Mouse (Mus musculus): Measurements from ENCODE around the gene Dusp2. TPM values are rescaled to one million over a fixed set of nuclear protein-coding genes. Genes with fewer than 3 reads are reported as not detected.

Gene Dusp2
- polyA plus RNA-seq, 1 experiment from 2014 or later = 5.6 TPM

DNA sequence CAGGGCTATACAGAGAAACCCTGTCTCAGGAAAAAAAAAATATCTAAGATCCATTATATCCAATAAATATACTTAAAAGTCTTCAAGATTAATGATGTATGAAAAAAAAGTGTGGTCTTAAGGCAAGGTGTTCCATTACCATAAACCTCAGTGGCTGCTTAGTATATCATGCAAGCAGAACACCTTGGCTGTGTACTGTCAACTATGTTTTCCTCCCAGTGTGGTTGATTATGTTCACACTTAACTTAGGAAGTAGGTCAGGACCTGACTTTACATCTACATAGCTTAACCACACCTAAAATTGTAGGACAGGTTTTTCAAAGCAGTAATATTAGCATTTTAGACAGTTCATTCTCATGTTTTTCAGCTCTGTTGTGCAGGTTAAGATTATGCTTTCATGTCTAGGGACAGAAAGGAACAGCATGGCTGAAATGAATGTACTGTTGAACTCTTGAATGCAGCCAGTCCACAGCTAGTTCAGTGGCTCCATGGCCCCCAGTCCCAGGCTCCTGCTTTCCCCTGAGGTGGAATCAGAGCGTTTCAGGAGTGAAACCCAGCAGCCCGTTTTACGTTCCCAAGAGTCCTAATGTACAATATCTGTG is 31.2 kb upstream of the Dusp2 start:
- H3K9me3 ChIP-seq (ENCODE audit: low read length) = no peaks in the 10 kb centered on the region
- peaks cover 9% of the 10 kb centered on the region for H3K36me3 ChIP-seq (replicated peaks; ENCODE audit: insufficient read depth, low read length)
- DNase-seq (no peak), ATAC-seq (no peak)
- TF ChIP-seq EP300 (IDR thresholded peaks at IDR 0.05; ENCODE audit: low read depth) = no peak
- WGBS (ENCODE audit: insufficient replicate concordance) = 82% methylated on average over 3 of the region's 3 CpGs
- no peak overlapping the region for H3K27ac ChIP-seq (ENCODE audit: low read depth)
- H3K4me1 ChIP-seq (ENCODE audit: insufficient read depth) = 0 out of 2 replicates have a peak, but pooled peaks cover 3% of the 10 kb centered on the region
- H3K27me3 ChIP-seq (ENCODE audit: insufficient read depth, low read length) = no peaks in the 10 kb centered on the region
- H3K4me3 ChIP-seq (ENCODE audit: low read depth, low read length) = no peak overlapping the region
- no peak overlapping the region for H3K4me2 ChIP-seq (ENCODE audit: low read depth, low read length)
- no peak overlapping the region for H3K9ac ChIP-seq (replicated peaks)

- Histone ChIP-seq H3K4me3 (ENCODE audit: low read depth, low read length) (no peak overlapping the region), H3K4me2 (ENCODE audit: low read depth, low read length) (no peak overlapping the region), H3K27ac (ENCODE audit: low read depth) (no peak overlapping the region), H3K4me1 (ENCODE audit: insufficient read depth) (0 out of 2 replicates have a peak, but pooled peaks cover 8% of the 10 kb centered on the region), H3K27me3 (ENCODE audit: insufficient read depth, low read length) (no peaks in the 10 kb centered on the region), H3K36me3 (replicated peaks; ENCODE audit: insufficient read depth, low read length) (no peaks in the 10 kb centered on the region), H3K9me3 (ENCODE audit: low read length) (no peaks in the 10 kb centered on the region), H3K9ac (replicated peaks) (no peak overlapping the region)
- ATAC-seq (no peak), DNase-seq (no peak)
- no peak for TF ChIP-seq EP300 (IDR thresholded peaks at IDR 0.05; ENCODE audit: low read depth)
- peak; percentile 61 for TF ChIP-seq CTCF (IDR thresholded peaks at IDR 0.05; ENCODE audit: low read depth)
Measured at GRCm38 (mm10) chr2:127306123-127306522, 29.8 kb upstream of the Dusp2 start.

DNA sequence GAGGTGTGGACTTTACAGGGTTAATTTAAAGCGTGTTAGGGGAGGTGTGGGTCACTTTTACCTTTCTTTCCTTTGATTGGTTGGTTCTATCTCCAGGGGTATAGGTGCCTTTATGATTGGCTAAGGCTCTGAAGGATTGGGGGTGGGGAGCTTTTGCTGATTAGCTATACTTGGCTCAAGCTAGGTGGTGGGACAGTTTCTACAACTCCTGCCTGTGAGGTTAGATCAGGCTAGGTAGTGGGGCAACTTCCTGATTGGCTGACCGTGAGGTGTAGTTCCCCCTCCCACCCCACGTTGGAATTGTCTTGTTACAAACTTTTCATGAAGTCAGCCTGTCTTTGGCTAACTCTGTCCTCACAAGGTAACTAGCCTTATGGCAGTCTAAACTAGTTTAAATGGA is 28.8 kb upstream of the Dusp2 start:
- ATAC-seq (no peak), DNase-seq (no peak)
- WGBS (ENCODE audit: insufficient replicate concordance) = 40% methylated on average over 3 of the region's 3 CpGs
- Histone ChIP-seq H3K9me3 (ENCODE audit: low read length) (0 out of 2 replicates have a peak, but pooled peaks cover 2% of the 10 kb centered on the region), H3K9ac (replicated peaks) (no peak overlapping the region), H3K27me3 (ENCODE audit: insufficient read depth, low read length) (no peaks in the 10 kb centered on the region), H3K4me2 (ENCODE audit: low read depth, low read length) (no peak overlapping the region), H3K4me3 (ENCODE audit: low read depth, low read length) (no peak overlapping the region), H3K27ac (ENCODE audit: low read depth) (no peak overlapping the region), H3K4me1 (ENCODE audit: insufficient read depth) (0 out of 2 replicates have a peak, but pooled peaks cover 5% of the 10 kb centered on the region), H3K36me3 (replicated peaks; ENCODE audit: insufficient read depth, low read length) (no peaks in the 10 kb centered on the region)
- TF ChIP-seq EP300 (IDR thresholded peaks at IDR 0.05; ENCODE audit: low read depth) (no peak), CTCF (IDR thresholded peaks at IDR 0.05; ENCODE audit: low read depth) (no peak)

DNA sequence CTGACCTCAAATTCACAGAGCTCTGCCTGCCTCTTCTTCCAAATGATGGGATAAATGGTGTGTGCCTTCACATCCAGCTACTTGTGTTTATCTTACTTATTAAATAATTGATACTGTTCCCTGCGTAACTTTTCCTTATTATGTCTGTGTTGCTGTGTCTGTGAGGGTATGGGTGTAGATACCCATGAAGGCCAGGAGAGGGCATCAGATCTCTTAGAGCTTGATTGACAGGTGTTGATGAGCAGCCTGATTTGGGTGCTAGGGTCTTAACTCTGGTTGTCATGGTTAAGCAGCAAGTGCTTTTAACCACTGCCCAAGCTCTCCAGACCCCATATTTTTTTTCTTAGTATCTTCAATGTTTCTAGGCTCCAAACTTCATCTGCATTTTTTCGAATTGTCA is 27.3 kb upstream of the Dusp2 start:
- Histone ChIP-seq H3K27ac (ENCODE audit: low read depth) (no peak overlapping the region), H3K9ac (replicated peaks) (no peak overlapping the region), H3K4me1 (ENCODE audit: insufficient read depth) (0 out of 2 replicates have a peak, but pooled peaks cover 5% of the 10 kb centered on the region), H3K27me3 (ENCODE audit: insufficient read depth, low read length) (no peaks in the 10 kb centered on the region), H3K9me3 (ENCODE audit: low read length) (0 out of 2 replicates have a peak, but pooled peaks cover 2% of the 10 kb centered on the region), H3K4me2 (ENCODE audit: low read depth, low read length) (no peak overlapping the region), H3K4me3 (ENCODE audit: low read depth, low read length) (no peak overlapping the region), H3K36me3 (replicated peaks; ENCODE audit: insufficient read depth, low read length) (no peaks in the 10 kb centered on the region)
- ATAC-seq (no peak), DNase-seq (no peak)
- WGBS (ENCODE audit: insufficient replicate concordance) = 89% methylated on average over 2 of the region's 2 CpGs
- TF ChIP-seq EP300 (IDR thresholded peaks at IDR 0.05; ENCODE audit: low read depth) = no peak
- peak; percentile 73 for TF ChIP-seq CTCF (IDR thresholded peaks at IDR 0.05; ENCODE audit: low read depth)

GRCm38 (mm10) chr2:127310246-127310645 is 25.7 kb upstream of the Dusp2 start:
- Histone ChIP-seq H3K9me3 (ENCODE audit: low read length) (0 out of 2 replicates have a peak, but pooled peaks cover 2% of the 10 kb centered on the region), H3K36me3 (replicated peaks; ENCODE audit: insufficient read depth, low read length) (no peaks in the 10 kb centered on the region), H3K4me2 (ENCODE audit: low read depth, low read length) (no peak overlapping the region), H3K4me3 (ENCODE audit: low read depth, low read length) (no peak overlapping the region), H3K27me3 (ENCODE audit: insufficient read depth, low read length) (no peaks in the 10 kb centered on the region), H3K27ac (ENCODE audit: low read depth) (no peak overlapping the region), H3K4me1 (ENCODE audit: insufficient read depth) (peaks cover 11% of the 10 kb centered on the region), H3K9ac (replicated peaks) (no peak overlapping the region)
- no peak for DNase-seq
- 37% methylated on average over 2 of the region's 2 CpGs for WGBS (ENCODE audit: insufficient replicate concordance)
- no peak for TF ChIP-seq EP300 (IDR thresholded peaks at IDR 0.05; ENCODE audit: low read depth)
- no peak for TF ChIP-seq CTCF (IDR thresholded peaks at IDR 0.05; ENCODE audit: low read depth)
- ATAC-seq = no peak

GRCm38 (mm10) chr2:127310685-127311084 is 25.3 kb upstream of the Dusp2 start:
- Histone ChIP-seq H3K36me3 (replicated peaks; ENCODE audit: insufficient read depth, low read length) (no peaks in the 10 kb centered on the region), H3K4me2 (ENCODE audit: low read depth, low read length) (no peak overlapping the region), H3K27ac (ENCODE audit: low read depth) (no peak overlapping the region), H3K4me1 (ENCODE audit: insufficient read depth) (peaks cover 11% of the 10 kb centered on the region), H3K27me3 (ENCODE audit: insufficient read depth, low read length) (no peaks in the 10 kb centered on the region), H3K9me3 (ENCODE audit: low read length) (0 out of 2 replicates have a peak, but pooled peaks cover 2% of the 10 kb centered on the region), H3K9ac (replicated peaks) (no peak overlapping the region), H3K4me3 (ENCODE audit: low read depth, low read length) (no peak overlapping the region)
- 70% methylated on average over 7 of the region's 7 CpGs for WGBS (ENCODE audit: insufficient replicate concordance)
- no peak for DNase-seq
- TF ChIP-seq CTCF (IDR thresholded peaks at IDR 0.05; ENCODE audit: low read depth) (no peak), EP300 (IDR thresholded peaks at IDR 0.05; ENCODE audit: low read depth) (no peak)
- no peak for ATAC-seq

Data from liver, postnatal 0 days (tissue).